Mouse (Mus musculus) lung, postnatal 0 days (tissue): ENCODE results near the gene Map3k13. TPM values are rescaled to one million over a fixed set of nuclear protein-coding genes. Genes with fewer than 3 reads are reported as not detected.

Experiments
- ATAC-seq: fragments of 200-750 bp; cut with Nextera tagmentation; 2 replicates; pipeline ENCODE4 v1.8.0; 2017; ENCODE audit warnings: moderate library complexity
- DNase-seq: peaks from one replicate; pipeline ENCODE4 v3.0.0-alpha.2; 2016; ENCODE audit warnings: low spot score
- H3K27ac ChIP-seq: fragments of 300-500 bp; sonication (generic); 2 replicates; pipeline ENCODE4 v1.5.1; 2014; ENCODE audit warnings: antibody characterized with exemption, mild to moderate bottlenecking, low read length, mixed read lengths
- H3K27me3 ChIP-seq: fragments of 300-500 bp; sonication (generic); replicated peaks from 2 replicates; pipeline ENCODE4 v1.6.1; 2014; ENCODE audit warnings: low read length, mixed read lengths; ENCODE audit not compliant: insufficient read depth
- H3K36me3 ChIP-seq: fragments of 300-500 bp; sonication (generic); 2 replicates; pipeline ENCODE4 v1.6.1; 2014; ENCODE audit warnings: low read length, mixed read lengths; ENCODE audit not compliant: insufficient read depth
- H3K4me1 ChIP-seq: fragments of 300-500 bp; sonication (generic); 2 replicates; pipeline ENCODE4 v1.6.1; 2014; ENCODE audit warnings: antibody characterized with exemption, low read depth, low read length, mixed read lengths; ENCODE audit not compliant: insufficient read depth
- H3K4me2 ChIP-seq: fragments of 300-500 bp; sonication (generic); replicated peaks from 2 replicates; pipeline ENCODE4 v1.6.1; 2014; ENCODE audit warnings: low read depth, mild to moderate bottlenecking, low read length, moderate library complexity, mixed read lengths
- H3K4me3 ChIP-seq: fragments of 300-500 bp; sonication (generic); 2 replicates; pipeline ENCODE4 v1.5.1; 2014; ENCODE audit warnings: low read depth, low read length
- H3K9ac ChIP-seq: fragments of 300-500 bp; sonication (generic); replicated peaks from 2 replicates; pipeline ENCODE4 v1.6.1; 2014; ENCODE audit warnings: low read depth, mild to moderate bottlenecking
- H3K9me3 ChIP-seq: fragments of 300-500 bp; sonication (generic); 2 replicates; pipeline ENCODE4 v1.6.1; 2016; ENCODE audit warnings: low read length, mixed read lengths
- CTCF ChIP-seq: IDR thresholded peaks from 2 replicates; pipeline ENCODE4 v1.5.1; 2016; ENCODE audit warnings: antibody characterized with exemption, mild to moderate bottlenecking
- EP300 ChIP-seq: IDR thresholded peaks from 2 replicates; pipeline ENCODE4 v1.6.1; 2016; ENCODE audit warnings: antibody characterized with exemption, mild to moderate bottlenecking, control low read depth
- WGBS: fragments of 180-500 bp; shearing (Covaris S2); extraction: QIAGEN DNeasy Blood & Tissue Kit; methylation state at CpG from one replicate; pipeline ENCODE4 v1.1.7; 2014; 5-methylcytosine and 5-hydroxymethylcytosine counted together
- polyA plus RNA-seq: library from polyadenylated mRNA; unstranded; fragments of >200 nt; fragmentation: Nextera tagmentation; extraction: Ambion mirVana; gene quantifications from 2 replicates; pipeline ENCODE4 v1.2.1, GENCODE M21; 2015

Gene Map3k13
- polyA plus RNA-seq, 1 experiment from 2014 or later = 0.37 TPM

- no peak for TF ChIP-seq CTCF
- no peak for TF ChIP-seq EP300
- H3K27me3 ChIP-seq = no peaks in the 10 kb centered on the region
- H3K9ac ChIP-seq = no peak overlapping the region
- H3K4me1 ChIP-seq = no peaks in the 10 kb centered on the region
- H3K4me2 ChIP-seq = no peak overlapping the region
- no peak for ATAC-seq
- no peak for DNase-seq
- 77% methylated on average over 7 of the region's 7 CpGs for WGBS
- no peaks in the 10 kb centered on the region for H3K36me3 ChIP-seq
- no peak overlapping the region for H3K4me3 ChIP-seq
- H3K9me3 ChIP-seq = no peaks in the 10 kb centered on the region
- no peak overlapping the region for H3K27ac ChIP-seq
Observed at GRCm38 (mm10) chr16:21916681-21917080, 122.5 kb downstream of the Map3k13 start.

DNA sequence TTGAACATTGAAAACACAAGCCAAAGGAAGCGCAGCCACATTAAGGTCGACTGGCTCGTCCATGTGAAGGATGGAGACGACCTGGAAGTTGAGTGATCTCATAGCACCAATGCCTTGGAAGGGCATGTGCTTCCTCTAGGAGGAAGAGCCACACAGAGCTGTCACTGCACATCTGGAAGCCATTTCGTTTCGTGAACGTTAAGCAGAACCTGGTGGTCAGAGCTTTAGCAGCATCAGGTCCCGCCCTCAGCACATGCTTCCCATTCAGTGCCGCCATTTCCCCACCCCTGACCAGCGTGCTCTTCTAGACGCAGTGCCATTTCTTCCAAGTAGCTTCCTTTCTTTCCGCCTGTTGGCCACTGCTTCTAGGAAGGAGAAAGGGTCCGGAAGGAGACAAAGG, 134.3 kb downstream of the Map3k13 start:
- WGBS = 72% methylated on average over 13 of the region's 13 CpGs
- no peaks in the 10 kb centered on the region for H3K4me1 ChIP-seq
- TF ChIP-seq EP300 = no peak
- TF ChIP-seq CTCF = no peak
- no peaks in the 10 kb centered on the region for H3K36me3 ChIP-seq
- H3K4me3 ChIP-seq = no peak overlapping the region
- H3K9ac ChIP-seq = no peak overlapping the region
- H3K27ac ChIP-seq = no peak overlapping the region
- no peaks in the 10 kb centered on the region for H3K27me3 ChIP-seq
- H3K9me3 ChIP-seq = no peaks in the 10 kb centered on the region
- no peak overlapping the region for H3K4me2 ChIP-seq
- DNase-seq (no peak), ATAC-seq (no peak)

- Histone ChIP-seq H3K27ac (peak within 1 kb of the TSS; percentile 78), H3K4me3 (peak within 1 kb of the TSS; percentile 62), H3K27me3 (no peaks in the 10 kb centered on the region), H3K9me3 (no peaks in the 10 kb centered on the region), H3K4me2 (peak within 1 kb of the TSS; percentile 89), H3K4me1 (no peaks in the 10 kb centered on the region), H3K9ac (peak within 1 kb of the TSS; percentile 57), H3K36me3 (no peaks in the 10 kb centered on the region)
- no peak for TF ChIP-seq EP300
- TF ChIP-seq CTCF = no peak
- under 1% methylated on average over 62 of the region's 63 CpGs for WGBS
- ATAC-seq (peak; percentile 97), DNase-seq (peak; percentile 92)
Observed at GRCm38 (mm10) chr16:21946761-21947715, 152.9 kb downstream of the Map3k13 start, which contains the start of gene Tmem41a. Tmem41a (minus strand) TSS chr16:21947552.

DNA sequence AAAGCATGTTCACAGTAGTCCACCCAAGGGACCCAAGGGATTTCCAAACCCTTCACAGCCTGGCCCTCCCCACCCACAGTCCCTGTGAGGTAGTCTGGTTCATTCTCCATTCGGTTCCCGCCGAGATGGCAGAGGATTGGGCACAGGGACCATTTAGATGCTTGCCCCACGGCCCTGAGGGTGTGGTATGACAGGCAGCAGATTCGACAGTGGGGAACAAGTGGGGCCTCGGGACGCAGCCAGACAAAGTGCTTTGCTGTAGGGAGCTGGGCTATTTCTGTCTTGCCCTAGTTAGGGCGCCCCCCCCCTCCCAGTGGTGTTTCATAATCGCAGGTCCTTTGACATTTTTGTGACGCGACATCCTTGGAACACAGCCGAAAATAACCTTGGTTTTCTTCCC, 161.4 kb downstream of the Map3k13 start:
- no peak overlapping the region for H3K4me2 ChIP-seq
- no peaks in the 10 kb centered on the region for H3K4me1 ChIP-seq
- no peak overlapping the region for H3K4me3 ChIP-seq
- WGBS = 61% methylated on average over 12 of the region's 12 CpGs
- DNase-seq (peak; percentile 65), ATAC-seq (peak; percentile 79)
- no peaks in the 10 kb centered on the region for H3K9me3 ChIP-seq
- H3K27me3 ChIP-seq = no peaks in the 10 kb centered on the region
- TF ChIP-seq CTCF (no peak), EP300 (no peak)
- H3K9ac ChIP-seq = no peak overlapping the region
- no peaks in the 10 kb centered on the region for H3K36me3 ChIP-seq
- peak overlapping the region; percentile 62; the same call in 1 of the 2 replicates for H3K27ac ChIP-seq

- Histone ChIP-seq H3K4me3 (no peak overlapping the region), H3K27ac (no peak overlapping the region), H3K27me3 (no peaks in the 10 kb centered on the region), H3K9me3 (no peaks in the 10 kb centered on the region), H3K36me3 (no peaks in the 10 kb centered on the region), H3K4me1 (no peaks in the 10 kb centered on the region), H3K9ac (no peak overlapping the region), H3K4me2 (no peak overlapping the region)
- 62% methylated on average over 3 of the region's 3 CpGs for WGBS
- no peak for TF ChIP-seq CTCF
- TF ChIP-seq EP300 = no peak
- no peak for ATAC-seq
- DNase-seq = no peak
Observed at GRCm38 (mm10) chr16:21965576-21965975, 171.4 kb downstream of the Map3k13 start.

DNA sequence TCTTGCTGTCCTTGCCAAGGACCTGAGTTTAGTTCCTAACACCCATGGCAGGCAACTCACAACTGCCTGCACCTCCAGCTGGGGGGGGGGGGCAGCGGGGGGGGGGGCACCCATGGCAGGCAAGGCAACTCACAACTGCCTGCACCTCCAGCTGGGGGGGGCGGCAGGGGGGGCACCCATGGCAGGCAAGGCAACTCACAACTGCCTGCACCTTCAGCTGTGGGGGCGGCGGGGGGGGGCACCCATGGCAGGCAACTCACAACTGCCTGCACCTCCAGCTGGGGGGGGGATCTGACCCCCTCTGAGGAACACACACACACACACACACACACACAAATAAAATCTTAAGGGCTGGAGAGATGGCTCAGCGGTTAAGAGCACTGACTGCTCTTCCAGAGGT, 175.7 kb downstream of the Map3k13 start:
- Histone ChIP-seq H3K27ac (no peak overlapping the region), H3K27me3 (no peaks in the 10 kb centered on the region), H3K4me1 (no peaks in the 10 kb centered on the region), H3K4me3 (no peak overlapping the region), H3K36me3 (no peaks in the 10 kb centered on the region), H3K9ac (no peak overlapping the region), H3K4me2 (no peak overlapping the region), H3K9me3 (no peaks in the 10 kb centered on the region)
- ATAC-seq (no peak), DNase-seq (no peak)
- TF ChIP-seq EP300 (no peak), CTCF (no peak)
- 95% methylated on average over 4 of the region's 5 CpGs for WGBS
